Mouse (Mus musculus) ES-E14 (cell line): ENCODE measurements around the gene Wdr92.

ENCODE experiments used
- MAFK ChIP-seq: IDR thresholded peaks from 2 replicates; pipeline ENCODE4 v1.6.1; 2014; ENCODE audit warnings: mild to moderate bottlenecking, low read depth, low read length, inconsistent platforms; ENCODE audit not compliant: insufficient read depth
- ZNF384 ChIP-seq: IDR thresholded peaks from 2 replicates; pipeline ENCODE4 v1.6.1; 2012; ENCODE audit warnings: low read depth, low read length, inconsistent platforms

DNA sequence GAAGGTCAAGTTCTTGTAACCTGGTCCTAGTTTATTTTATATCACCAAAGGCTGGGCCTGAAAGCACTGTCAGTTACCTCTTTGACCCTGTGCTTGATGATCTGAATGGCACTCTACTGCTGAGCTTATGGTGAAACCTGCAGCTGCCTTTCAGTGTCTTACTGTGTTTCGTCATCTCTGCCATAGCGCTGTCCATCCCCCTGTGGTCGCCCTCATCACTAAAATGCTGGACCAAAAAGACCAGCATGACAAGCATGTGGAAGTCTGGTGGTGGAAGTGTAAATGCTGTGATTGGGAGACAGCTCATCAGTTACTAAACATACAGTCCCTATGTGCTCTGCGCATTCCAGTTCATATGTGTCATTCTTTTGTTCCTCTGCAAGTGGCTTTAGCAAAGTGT, 9.6 kb upstream of the Wdr92 start:
- TF ChIP-seq ZNF384 (no peak), MAFK (no peak)
